Mouse (Mus musculus) liver, embryonic 14.5 days (tissue): ENCODE measurements at regions not wholly inside any gene's neighbourhood (a gene's known extent, or its start where the extent isn't known, plus 50 kb on each side); places are given as distances from the start of the nearest gene placed in this dataset.

Source experiments
- ATAC-seq: fragments of 200-750 bp; cut with Nextera tagmentation; 2 replicates; pipeline ENCODE4 v1.8.0; 2017; ENCODE audit warnings: moderate number of reproducible peaks, mild to moderate bottlenecking, moderate library complexity; ENCODE audit not compliant: insufficient read depth
- DNase-seq, 3 experiments: peaks; one replicate each; pipeline ENCODE4 v3.0.0-alpha.2; 2012 to 2013; ENCODE audit warnings: low read depth in 3 of 3, low spot score in 3 of 3
- H3K27ac ChIP-seq: fragments of 300-500 bp; sonication (generic); 2 replicates; pipeline ENCODE4 v1.5.1; 2014; ENCODE audit warnings: moderate library complexity, mild to moderate bottlenecking, control low read depth, inconsistent platforms
- H3K27me3 ChIP-seq: fragments of 300-500 bp; sonication (generic); 2 replicates; pipeline ENCODE4 v1.6.1; 2014; ENCODE audit warnings: mild to moderate bottlenecking, low read length, moderate library complexity; ENCODE audit not compliant: control insufficient read depth, insufficient read depth
- H3K36me3 ChIP-seq: fragments of 300-500 bp; sonication (generic); replicated peaks from 2 replicates; pipeline ENCODE4 v1.6.1; 2014; ENCODE audit warnings: low read depth; ENCODE audit not compliant: control insufficient read depth, insufficient read depth
- H3K4me1 ChIP-seq, 2 experiments: fragments of 200-500 bp in 1 of 2; fragments of 300-500 bp in 1 of 2; sonication (generic) in 1 of 2; replicated peaks; 2 replicates each; pipeline ENCODE4 v1.6.1; 2012 to 2014; ENCODE audit warnings: antibody characterized with exemption in 1 of 2, inconsistent platforms in 1 of 2, low read length in 1 of 2; ENCODE audit not compliant: control insufficient read depth in 2 of 2, insufficient read depth in 2 of 2
- H3K4me2 ChIP-seq: fragments of 300-500 bp; sonication (generic); 2 replicates; pipeline ENCODE4 v1.6.1; 2014; ENCODE audit warnings: low read depth, mild to moderate bottlenecking, control low read depth, moderate library complexity
- H3K4me3 ChIP-seq, 2 experiments: fragments of 200-500 bp in 1 of 2; fragments of 300-500 bp in 1 of 2; sonication (generic) in 1 of 2; 2 replicates each; pipeline ENCODE4 v1.5.1; 2012 to 2014; ENCODE audit warnings: low read depth in 2 of 2, low read length in 2 of 2, mild to moderate bottlenecking in 2 of 2, control low read depth in 1 of 2, inconsistent platforms in 1 of 2, moderate library complexity in 1 of 2; ENCODE audit not compliant: insufficient read depth in 1 of 2
- H3K9ac ChIP-seq: fragments of 300-500 bp; sonication (generic); replicated peaks from 2 replicates; pipeline ENCODE4 v1.6.1; 2014; ENCODE audit warnings: mild to moderate bottlenecking, control low read depth, moderate library complexity
- H3K9me3 ChIP-seq: fragments of 300-500 bp; sonication (generic); 2 replicates; pipeline ENCODE4 v1.6.1; 2016; ENCODE audit warnings: low read length, mixed read lengths; ENCODE audit not compliant: control insufficient read depth
- CTCF ChIP-seq: IDR thresholded peaks from 2 replicates; pipeline ENCODE4 v1.5.1; 2016; ENCODE audit warnings: antibody characterized with exemption, low read depth, control low read depth
- EP300 ChIP-seq: IDR thresholded peaks from 2 replicates; pipeline ENCODE4 v1.6.1; 2016; ENCODE audit warnings: antibody characterized with exemption, low read depth
- WGBS: fragments of 180-500 bp; shearing (Covaris S2); extraction: QIAGEN DNeasy Blood & Tissue Kit; methylation state at CpG from one replicate; pipeline ENCODE4 v1.1.7; 2014; ENCODE audit not compliant: insufficient replicate concordance; 5-methylcytosine and 5-hydroxymethylcytosine counted together

DNA sequence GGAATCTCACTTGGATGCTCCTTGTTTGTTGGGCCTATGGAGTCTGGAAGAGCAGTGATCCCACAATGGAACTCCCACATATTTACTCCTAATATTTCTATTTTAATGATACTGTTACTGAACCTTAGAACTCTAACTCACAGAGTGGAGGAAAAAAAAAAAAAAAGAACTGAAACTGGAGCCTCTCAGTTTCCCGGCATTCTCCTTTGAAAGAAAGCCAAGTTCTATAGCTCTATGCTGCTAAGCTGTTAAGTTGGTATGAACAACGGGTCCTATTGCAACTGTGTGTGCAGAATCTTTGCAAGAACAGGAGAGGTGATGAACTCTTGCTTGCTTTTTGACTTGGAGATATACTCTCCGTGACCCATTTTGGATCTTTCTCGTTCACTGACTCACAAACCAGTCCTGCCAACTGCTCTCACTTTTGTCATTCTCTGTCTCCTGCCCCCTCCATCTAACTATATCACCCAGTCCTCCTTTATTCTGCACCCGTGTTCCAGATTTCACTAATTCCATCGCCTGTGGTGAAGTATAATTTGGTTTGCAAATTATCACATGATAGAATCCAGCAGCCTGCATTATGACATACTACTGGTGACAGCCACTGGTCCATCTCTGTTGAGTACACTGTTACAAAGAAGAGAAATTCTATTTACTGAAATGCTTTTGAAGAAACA, 92.6 kb upstream of the Ctsc start:
- no peaks in the 10 kb centered on the region for H3K4me1 ChIP-seq
- no peak overlapping the region for H3K4me2 ChIP-seq
- H3K9ac ChIP-seq, result no peak overlapping the region
- DNase-seq (no peak), ATAC-seq (no peak)
- H3K4me3 ChIP-seq, result no peak overlapping the region
- TF ChIP-seq CTCF (no peak), EP300 (no peak)
- no peaks in the 10 kb centered on the region for H3K9me3 ChIP-seq
- no peak overlapping the region for H3K27ac ChIP-seq
- WGBS, result 56% methylated on average over 6 of the region's 6 CpGs
- no peaks in the 10 kb centered on the region for H3K27me3 ChIP-seq
- H3K36me3 ChIP-seq, result no peaks in the 10 kb centered on the region

DNA sequence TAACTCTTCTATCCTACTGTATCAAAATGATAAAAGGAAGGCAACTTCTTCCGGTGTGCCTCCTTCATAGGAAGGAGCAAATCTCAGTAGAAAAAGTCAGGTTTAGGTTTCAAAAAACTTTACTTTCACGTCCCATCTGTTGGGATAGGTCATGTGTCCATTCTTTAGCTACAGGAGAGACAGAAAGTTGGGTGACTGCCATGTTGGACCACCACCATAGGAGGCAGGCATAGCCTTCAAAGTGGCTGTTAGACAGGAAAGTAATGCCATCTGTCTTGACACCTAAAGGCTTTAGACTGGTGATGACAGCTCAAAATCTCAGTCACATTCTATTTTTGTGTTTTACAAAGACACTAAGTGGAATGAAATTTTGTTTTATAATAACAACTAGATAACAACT, 90.3 kb upstream of the Ctsc start:
- Histone ChIP-seq H3K27me3 (no peaks in the 10 kb centered on the region), H3K4me2 (no peak overlapping the region), H3K9me3 (no peaks in the 10 kb centered on the region), H3K36me3 (no peaks in the 10 kb centered on the region), H3K4me1 (no peaks in the 10 kb centered on the region), H3K4me3 (no peak overlapping the region), H3K9ac (no peak overlapping the region), H3K27ac (no peak overlapping the region)
- TF ChIP-seq EP300, result no peak
- TF ChIP-seq CTCF, result no peak
- 47% methylated on average over 2 of the region's 2 CpGs for WGBS
- DNase-seq, result no peak
- no peak for ATAC-seq

DNA sequence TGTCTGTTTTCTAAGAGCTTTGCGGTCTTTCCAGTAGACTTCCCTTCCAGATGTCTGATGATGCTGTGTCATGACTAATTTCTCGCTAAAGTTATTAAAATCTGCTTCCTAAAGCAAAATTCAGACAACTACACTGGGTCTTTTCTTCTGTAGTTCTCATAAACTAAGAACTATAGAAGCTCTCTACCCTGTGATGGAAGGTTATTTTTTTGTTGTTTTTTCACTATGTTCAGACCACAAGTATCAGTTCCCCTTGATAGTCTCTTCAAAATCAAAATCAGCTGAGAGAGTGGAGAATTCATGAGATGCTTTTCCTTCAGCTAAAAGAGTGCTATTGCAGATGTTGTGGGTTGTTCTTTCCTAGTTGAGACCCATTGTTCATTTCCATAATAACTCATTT, 85.1 kb upstream of the Ctsc start:
- ATAC-seq, result no peak

DNA sequence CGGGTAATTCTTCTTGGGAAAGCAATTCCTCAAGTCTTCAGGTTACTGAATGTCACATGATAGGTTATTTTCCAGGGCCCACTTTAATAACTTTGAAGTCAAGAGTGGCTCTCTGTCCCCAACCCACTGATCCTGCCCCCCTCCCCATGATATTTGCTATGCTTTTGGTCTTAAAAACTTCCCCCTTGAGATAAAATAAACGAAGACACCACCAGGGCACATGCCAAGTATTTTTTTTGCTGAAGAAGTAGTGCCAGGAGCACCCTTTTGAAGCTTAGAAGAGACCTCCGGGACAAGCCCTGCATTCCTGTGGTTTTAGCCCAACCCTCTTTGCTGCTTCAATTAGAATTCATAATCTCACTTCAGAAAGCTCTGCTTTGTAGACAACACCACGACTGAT, 78.8 kb upstream of the Ctsc start:
- DNase-seq (no peak), ATAC-seq (no peak)
- Histone ChIP-seq H3K27ac (no peak overlapping the region), H3K27me3 (no peaks in the 10 kb centered on the region), H3K4me2 (no peak overlapping the region), H3K9ac (no peak overlapping the region), H3K9me3 (no peaks in the 10 kb centered on the region), H3K4me1 (no peaks in the 10 kb centered on the region), H3K36me3 (no peaks in the 10 kb centered on the region), H3K4me3 (no peak overlapping the region)
- 33% methylated on average over 4 of the region's 4 CpGs for WGBS
- TF ChIP-seq EP300 (no peak), CTCF (no peak)

More for the DNA sequence above, 85.1 kb upstream of the Ctsc start:
- no peak overlapping the region for H3K4me3 ChIP-seq
- TF ChIP-seq CTCF, result no peak
- no peak for TF ChIP-seq EP300
- no peaks in the 10 kb centered on the region for H3K4me1 ChIP-seq
- 50% methylated on average over 2 of the region's 2 CpGs for WGBS
- DNase-seq, result no peak
- no peak overlapping the region for H3K4me2 ChIP-seq
- H3K9me3 ChIP-seq, result no peaks in the 10 kb centered on the region
- no peak overlapping the region for H3K9ac ChIP-seq
- H3K27me3 ChIP-seq, result no peaks in the 10 kb centered on the region
- no peak overlapping the region for H3K27ac ChIP-seq
- no peaks in the 10 kb centered on the region for H3K36me3 ChIP-seq

DNA sequence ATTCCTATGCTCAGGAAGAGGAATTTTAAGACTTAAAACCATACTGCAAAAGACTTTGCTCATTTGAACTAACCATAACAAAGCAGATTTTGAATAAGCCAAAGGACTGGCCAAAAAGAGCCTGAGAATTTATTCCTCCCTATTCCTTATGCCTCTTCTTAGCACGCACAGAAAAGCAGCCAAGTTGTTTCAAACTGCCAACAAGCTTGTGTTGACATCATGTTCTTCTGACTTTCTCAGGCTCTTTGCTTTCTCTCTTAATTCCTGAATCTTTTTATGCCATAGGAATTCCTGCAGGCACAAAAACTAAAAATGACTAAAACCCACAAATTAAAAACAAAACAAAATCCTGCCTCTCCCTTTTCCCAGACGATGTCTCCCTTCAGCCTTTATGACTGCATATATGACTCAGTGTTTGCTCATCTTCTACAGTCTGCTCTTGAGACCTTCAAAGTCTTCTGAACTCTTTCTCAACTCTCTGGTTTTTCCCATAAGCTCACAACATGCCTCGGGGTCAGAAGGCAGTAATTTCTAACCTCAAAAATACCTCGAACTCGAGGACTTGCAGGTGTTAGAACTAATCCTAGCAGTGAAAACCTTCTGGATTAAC, 77.9 kb upstream of the Ctsc start:
- H3K36me3 ChIP-seq, result no peaks in the 10 kb centered on the region
- WGBS, result 61% methylated on average over 5 of the region's 5 CpGs
- H3K9ac ChIP-seq, result no peak overlapping the region
- H3K4me2 ChIP-seq, result no peak overlapping the region
- H3K27me3 ChIP-seq, result no peaks in the 10 kb centered on the region
- no peak overlapping the region for H3K27ac ChIP-seq
- H3K9me3 ChIP-seq, result no peaks in the 10 kb centered on the region
- TF ChIP-seq EP300, result no peak
- no peak for TF ChIP-seq CTCF
- ATAC-seq (no peak), DNase-seq (no peak)
- H3K4me3 ChIP-seq, result no peak overlapping the region
- H3K4me1 ChIP-seq, result no peaks in the 10 kb centered on the region
